Mouse (Mus musculus) lung, embryonic 16.5 days (tissue): ENCODE results near the gene Ppp1r11. TPM values are rescaled to one million over a fixed set of nuclear protein-coding genes. Genes with fewer than 3 reads are reported as not detected.

ENCODE experiments used
- ATAC-seq: fragments of 200-750 bp; cut with Nextera tagmentation; 2 replicates; pipeline ENCODE4 v1.8.0; 2017; ENCODE audit warnings: low read depth, mild to moderate bottlenecking, moderate library complexity
- H3K27ac ChIP-seq: fragments of 300-500 bp; sonication (generic); 2 replicates; pipeline ENCODE4 v1.5.1; 2014; ENCODE audit warnings: mild to moderate bottlenecking, control low read depth, low read length
- H3K27me3 ChIP-seq: fragments of 300-500 bp; sonication (generic); 2 replicates; pipeline ENCODE4 v1.6.1; 2014; ENCODE audit warnings: low read depth, low read length, mixed read lengths; ENCODE audit not compliant: control insufficient read depth, insufficient read depth
- H3K36me3 ChIP-seq: fragments of 300-500 bp; sonication (generic); 2 replicates; pipeline ENCODE4 v1.6.1; 2014; ENCODE audit warnings: low read length; ENCODE audit not compliant: control insufficient read depth, insufficient read depth
- H3K4me1 ChIP-seq: fragments of 300-500 bp; sonication (generic); replicated peaks from 2 replicates; pipeline ENCODE4 v1.6.1; 2014; ENCODE audit warnings: low read length, mixed read lengths; ENCODE audit not compliant: control insufficient read depth, insufficient read depth
- H3K4me2 ChIP-seq: fragments of 300-500 bp; sonication (generic); 2 replicates; pipeline ENCODE4 v1.6.1; 2014; ENCODE audit warnings: low read depth, low read length, control low read depth
- H3K4me3 ChIP-seq: fragments of 300-500 bp; sonication (generic); 2 replicates; pipeline ENCODE4 v1.5.1; 2014; ENCODE audit warnings: mild to moderate bottlenecking, low read length, control low read depth
- H3K9ac ChIP-seq: fragments of 300-500 bp; sonication (generic); 2 replicates; pipeline ENCODE4 v1.6.1; 2014; ENCODE audit warnings: low read length, control low read depth
- H3K9me3 ChIP-seq: fragments of 300-500 bp; sonication (generic); 2 replicates; pipeline ENCODE4 v1.6.1; 2016; ENCODE audit warnings: low read length; ENCODE audit not compliant: control insufficient read depth
- WGBS: fragments of 180-500 bp; shearing (Covaris S2); extraction: QIAGEN DNeasy Blood & Tissue Kit; methylation state at CpG from one replicate; pipeline ENCODE4 v1.1.7; 2014; 5-methylcytosine and 5-hydroxymethylcytosine counted together
- polyA plus RNA-seq: library from polyadenylated mRNA; unstranded; fragments of >200 nt; fragmentation: Nextera tagmentation; extraction: Ambion mirVana; gene quantifications from 2 replicates; pipeline ENCODE4 v1.2.1, GENCODE M21; 2015

The Ppp1r11 gene
- polyA plus RNA-seq, 1 experiment from 2014 or later = 117 TPM

DNA sequence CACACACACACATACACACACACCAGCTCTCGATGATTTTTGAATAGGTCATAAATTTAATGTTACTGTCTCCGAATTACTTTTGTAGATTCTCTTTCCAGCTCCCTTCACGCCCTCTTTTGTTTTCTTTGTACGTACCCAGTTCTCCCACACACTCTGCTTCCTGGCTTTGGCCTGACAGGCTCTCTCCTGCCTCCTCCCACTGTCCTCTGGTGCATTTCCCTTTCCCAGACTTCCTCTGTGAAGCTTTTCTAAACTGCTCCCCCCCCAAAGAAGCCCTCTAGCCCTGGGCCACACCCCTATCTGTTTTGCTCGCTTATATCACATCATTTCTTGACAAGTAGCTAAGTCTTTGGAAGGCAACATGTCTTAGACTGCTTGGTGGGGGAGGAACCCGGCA, 21.3 kb downstream of the Ppp1r11 start:
- no peak for ATAC-seq
- Histone ChIP-seq H3K27me3 (no peaks in the 10 kb centered on the region), H3K27ac (no peak overlapping the region), H3K4me3 (no peak overlapping the region), H3K9me3 (no peaks in the 10 kb centered on the region), H3K4me2 (no peak overlapping the region), H3K36me3 (no peaks in the 10 kb centered on the region), H3K4me1 (peaks cover 4% of the 10 kb centered on the region), H3K9ac (no peak overlapping the region)
- 64% methylated on average over 6 of the region's 6 CpGs for WGBS

DNA sequence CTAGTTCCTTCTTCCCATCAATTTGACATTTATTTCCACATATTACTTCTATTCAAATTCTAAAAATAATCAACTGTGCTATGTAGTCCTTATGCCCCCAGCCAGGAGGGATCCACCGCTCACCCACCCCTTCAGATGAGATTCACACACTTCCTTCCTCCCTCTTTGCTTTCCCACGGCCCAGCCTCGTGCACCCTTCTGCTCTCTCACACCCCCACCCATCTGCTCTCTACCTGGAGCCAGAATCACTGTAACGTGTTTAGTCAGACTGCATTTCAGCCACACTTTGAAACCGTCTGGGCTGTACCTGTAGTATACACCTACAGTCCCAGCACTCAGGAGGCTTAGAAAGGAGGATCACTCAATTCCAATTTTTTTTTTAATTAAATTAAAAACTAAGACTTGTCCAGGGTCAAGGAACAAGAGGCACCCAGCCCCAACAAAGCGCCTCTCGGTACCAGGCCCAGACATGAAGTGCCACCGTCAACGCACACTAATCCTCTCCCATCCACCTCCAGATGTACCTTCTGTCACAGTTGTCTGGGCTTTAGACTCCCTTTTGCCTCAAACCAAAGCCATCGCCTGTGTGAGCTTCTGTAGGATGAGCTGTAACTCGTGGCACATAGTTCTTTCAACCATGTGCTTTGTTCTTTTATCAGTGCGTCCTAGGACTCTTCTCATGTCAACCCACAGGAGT, 22.2 kb downstream of the Ppp1r11 start:
- WGBS = 67% methylated on average over 12 of the region's 12 CpGs
- Histone ChIP-seq H3K9ac (no peak overlapping the region), H3K36me3 (no peaks in the 10 kb centered on the region), H3K4me1 (peaks cover 4% of the 10 kb centered on the region), H3K4me3 (no peak overlapping the region), H3K27me3 (no peaks in the 10 kb centered on the region), H3K4me2 (no peak overlapping the region), H3K9me3 (no peaks in the 10 kb centered on the region), H3K27ac (no peak overlapping the region)
- ATAC-seq = no peak

DNA sequence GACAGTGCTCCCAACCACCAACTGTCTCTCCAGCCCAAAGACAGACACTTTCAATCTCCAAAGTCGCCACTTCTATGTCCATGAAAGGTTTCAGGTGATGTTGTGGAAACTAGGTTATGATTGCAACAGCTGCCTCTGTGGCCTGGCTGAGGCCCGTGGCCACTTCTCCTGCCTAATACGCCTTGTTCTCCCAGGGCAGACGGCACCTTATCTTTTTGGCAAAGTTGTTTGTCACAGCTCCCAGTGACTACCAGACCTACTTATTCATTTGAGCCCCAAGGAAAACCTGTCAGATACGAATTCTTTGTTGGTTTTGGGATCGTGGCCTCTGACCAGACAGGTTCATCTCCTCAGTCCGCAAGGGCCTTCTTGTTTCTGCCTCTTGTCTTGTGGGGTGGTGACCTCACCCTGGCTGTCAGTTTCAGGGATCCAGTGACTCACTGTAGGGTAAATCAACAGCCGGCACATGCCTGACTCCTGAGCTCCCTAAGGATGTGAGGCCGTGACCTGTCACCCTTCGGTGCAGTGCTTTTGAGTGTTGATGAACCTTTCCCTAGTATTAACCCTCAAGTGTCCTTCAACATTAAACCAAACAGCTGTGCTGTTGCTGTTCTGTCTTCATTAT, 23.9 kb downstream of the Ppp1r11 start:
- Histone ChIP-seq H3K9ac (no peak overlapping the region), H3K4me1 (peaks cover 4% of the 10 kb centered on the region), H3K9me3 (no peaks in the 10 kb centered on the region), H3K4me2 (no peak overlapping the region), H3K4me3 (no peak overlapping the region), H3K27ac (no peak overlapping the region), H3K27me3 (no peaks in the 10 kb centered on the region), H3K36me3 (no peaks in the 10 kb centered on the region)
- ATAC-seq = no peak
- 18% methylated on average over 10 of the region's 10 CpGs for WGBS

DNA sequence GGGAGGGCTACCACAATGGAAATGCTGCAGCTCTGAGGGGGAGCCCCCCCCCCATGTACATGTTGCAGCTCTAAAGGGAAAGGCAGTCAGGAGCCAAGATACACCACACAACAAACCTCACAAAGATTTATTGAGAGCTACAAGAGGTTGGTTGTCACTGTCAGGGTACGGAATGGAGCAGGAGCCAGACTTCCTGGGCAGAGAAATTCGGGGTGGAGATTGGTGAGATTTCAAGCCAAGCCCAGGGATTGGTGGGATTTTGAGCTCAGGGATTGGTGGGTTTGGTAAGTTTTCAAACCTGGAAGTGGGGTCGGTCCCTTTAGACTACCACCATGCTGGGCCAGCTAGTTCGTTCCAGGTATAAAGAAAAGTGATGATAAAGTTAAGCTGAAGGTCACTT, 28.1 kb downstream of the Ppp1r11 start:
- WGBS = 55% methylated on average over 4 of the region's 4 CpGs
- H3K4me3 ChIP-seq = no peak overlapping the region
- H3K9me3 ChIP-seq = no peaks in the 10 kb centered on the region
- H3K36me3 ChIP-seq = no peaks in the 10 kb centered on the region
- H3K9ac ChIP-seq = no peak overlapping the region
- no peak for ATAC-seq
- no peak overlapping the region for H3K27ac ChIP-seq
- no peaks in the 10 kb centered on the region for H3K27me3 ChIP-seq
- H3K4me2 ChIP-seq = no peak overlapping the region
- no peaks in the 10 kb centered on the region for H3K4me1 ChIP-seq

DNA sequence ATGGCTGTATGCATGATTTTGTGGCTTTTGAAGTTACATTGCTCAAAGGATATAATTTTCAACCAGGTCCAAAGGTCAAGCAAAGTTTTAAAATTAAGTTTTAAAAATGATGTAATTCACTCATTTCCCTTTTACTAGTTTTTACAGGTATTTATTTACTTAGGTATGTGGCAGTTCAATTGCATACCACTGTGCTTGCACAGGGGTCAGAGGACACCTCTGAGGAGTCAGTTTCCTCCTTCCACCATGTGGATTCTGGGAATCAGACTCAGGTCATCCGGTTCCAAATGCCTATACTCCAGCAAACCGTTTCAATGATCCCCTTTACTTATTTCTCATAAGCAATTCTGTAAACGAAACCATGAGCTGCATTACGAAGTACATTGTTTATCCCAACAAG, 28.8 kb downstream of the Ppp1r11 start:
- Histone ChIP-seq H3K4me2 (no peak overlapping the region), H3K36me3 (no peaks in the 10 kb centered on the region), H3K9ac (no peak overlapping the region), H3K27me3 (no peaks in the 10 kb centered on the region), H3K4me1 (no peaks in the 10 kb centered on the region), H3K27ac (no peak overlapping the region), H3K4me3 (no peak overlapping the region), H3K9me3 (no peaks in the 10 kb centered on the region)
- no peak for ATAC-seq
- WGBS = 70% methylated on average over 4 of the region's 4 CpGs

DNA sequence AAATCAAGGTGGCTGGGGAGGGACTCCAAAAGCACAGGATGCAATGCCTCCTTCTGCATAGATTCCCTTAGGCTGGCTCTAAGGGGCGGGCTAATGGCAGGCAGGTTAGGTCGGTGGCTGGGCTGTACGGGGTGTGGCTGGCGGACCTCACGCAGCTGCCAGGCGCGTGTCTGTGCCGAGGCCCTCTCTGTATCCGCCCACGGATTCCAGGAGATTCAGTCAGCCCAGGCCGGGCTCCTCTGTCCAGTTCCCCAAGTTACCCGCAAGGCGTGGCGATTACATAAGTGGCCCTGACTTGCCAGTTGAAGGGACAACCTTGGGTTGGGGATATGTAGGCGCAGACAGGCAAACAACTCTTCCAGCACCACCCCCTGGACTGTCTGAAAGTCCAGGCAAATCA, 31.3 kb downstream of the Ppp1r11 start:
- H3K4me1 ChIP-seq = no peaks in the 10 kb centered on the region
- H3K27me3 ChIP-seq = no peaks in the 10 kb centered on the region; the same call in 1 of the 2 replicates
- no peaks in the 10 kb centered on the region for H3K36me3 ChIP-seq
- H3K4me2 ChIP-seq = no peak overlapping the region
- no peak overlapping the region for H3K4me3 ChIP-seq
- peak; percentile 64 for ATAC-seq
- 34% methylated on average over 15 of the region's 15 CpGs for WGBS
- H3K27ac ChIP-seq = no peak overlapping the region
- H3K9me3 ChIP-seq = no peaks in the 10 kb centered on the region
- no peak overlapping the region for H3K9ac ChIP-seq

DNA sequence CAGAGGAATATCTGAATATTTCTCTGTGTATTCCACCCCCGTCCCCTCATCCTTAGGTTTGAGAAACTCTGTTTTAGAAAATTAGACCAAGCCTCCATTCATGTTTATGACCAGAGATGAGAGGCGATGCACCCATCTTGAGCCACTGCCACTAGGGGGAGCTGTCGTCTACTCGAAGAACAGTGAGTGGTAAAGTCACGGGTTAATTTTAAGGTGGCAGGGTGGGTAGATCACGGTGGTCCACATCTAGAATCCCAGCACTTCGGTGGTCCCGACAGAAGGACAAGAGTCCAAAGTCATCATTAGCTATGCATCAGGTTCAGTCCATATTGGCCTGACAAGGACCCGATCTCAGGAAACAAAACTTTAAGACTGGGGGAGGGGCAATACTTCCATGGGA, 36.5 kb downstream of the Ppp1r11 start:
- no peaks in the 10 kb centered on the region for H3K4me1 ChIP-seq

DNA sequence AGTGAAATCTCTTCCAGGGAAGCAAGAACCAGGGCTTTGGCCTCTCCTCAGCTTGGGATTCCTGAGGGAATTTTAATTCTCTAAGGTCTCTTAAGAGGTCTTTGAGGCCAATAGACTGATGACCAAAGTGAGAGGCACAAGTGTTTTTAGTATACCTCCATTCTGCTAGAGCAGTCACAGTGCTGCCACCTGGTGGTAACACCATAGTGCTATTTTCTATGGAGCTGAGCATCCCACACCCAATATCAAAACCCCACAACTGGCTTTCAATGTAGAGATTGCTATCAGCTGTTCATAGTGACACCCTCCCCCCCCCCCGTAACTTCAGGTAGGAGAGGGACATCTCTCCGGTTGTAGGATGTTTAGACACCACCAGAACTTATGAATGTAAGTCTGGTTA, 37.4 kb downstream of the Ppp1r11 start:
- Histone ChIP-seq H3K27ac (no peak overlapping the region), H3K27me3 (no peaks in the 10 kb centered on the region; the same call in none of the 2 replicates), H3K4me1 (no peaks in the 10 kb centered on the region), H3K36me3 (no peaks in the 10 kb centered on the region), H3K9ac (no peak overlapping the region), H3K4me3 (no peak overlapping the region), H3K4me2 (no peak overlapping the region), H3K9me3 (no peaks in the 10 kb centered on the region)
- 15% methylated on average over 2 of the region's 2 CpGs for WGBS
- ATAC-seq = no peak

More for the DNA sequence above, 36.5 kb downstream of the Ppp1r11 start:
- 0 out of 2 replicates have a peak, but pooled peaks have one; percentile 26 for ATAC-seq
- H3K27me3 ChIP-seq = no peaks in the 10 kb centered on the region; the same call in 1 of the 2 replicates
- H3K4me2 ChIP-seq = no peak overlapping the region
- H3K9ac ChIP-seq = no peak overlapping the region
- H3K27ac ChIP-seq = no peak overlapping the region
- no peaks in the 10 kb centered on the region for H3K9me3 ChIP-seq
- 13% methylated on average over 9 of the region's 9 CpGs for WGBS
- H3K36me3 ChIP-seq = no peaks in the 10 kb centered on the region
- no peak overlapping the region for H3K4me3 ChIP-seq

DNA sequence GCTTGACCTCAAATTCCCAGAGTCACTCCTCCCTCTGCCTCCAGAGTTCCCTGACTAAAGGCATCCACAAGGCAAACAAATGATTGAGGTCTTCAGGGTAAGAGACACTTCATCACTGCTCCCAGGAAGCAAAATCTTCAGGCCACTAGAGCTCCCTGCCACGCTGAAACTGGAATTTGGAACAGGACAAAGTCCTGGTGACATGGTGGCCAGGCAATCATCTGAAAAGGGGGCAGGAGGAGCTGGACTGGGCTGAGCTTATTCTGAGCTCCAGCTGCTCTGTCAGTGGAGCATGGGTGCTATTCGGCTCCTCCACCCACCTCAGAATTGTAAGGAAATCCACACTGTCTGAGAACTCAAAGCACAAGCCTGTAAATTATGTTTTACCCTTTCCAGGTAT, 39.5 kb downstream of the Ppp1r11 start:
- Histone ChIP-seq H3K4me2 (no peak overlapping the region), H3K27ac (no peak overlapping the region), H3K4me3 (no peak overlapping the region), H3K27me3 (no peaks in the 10 kb centered on the region; the same call in none of the 2 replicates), H3K36me3 (no peaks in the 10 kb centered on the region), H3K9me3 (no peaks in the 10 kb centered on the region), H3K4me1 (no peaks in the 10 kb centered on the region), H3K9ac (no peak overlapping the region)
- no peak for ATAC-seq
- 57% methylated on average over 2 of the region's 2 CpGs for WGBS
